Mouse (Mus musculus) midbrain, embryonic 14.5 days (tissue): ENCODE results near the gene 2410015M20Rik. TPM values are rescaled to one million over a fixed set of nuclear protein-coding genes. Genes with fewer than 3 reads are reported as not detected.

Source experiments
- ATAC-seq: fragments of 200-750 bp; cut with Nextera tagmentation; 2 replicates; pipeline ENCODE4 v1.8.0; 2017; ENCODE audit warnings: moderate number of reproducible peaks, moderate library complexity; ENCODE audit not compliant: low FRiP score, low TSS enrichment
- DNase-seq: peaks from one replicate; pipeline ENCODE4 v3.0.0-alpha.2; 2015
- H3K27ac ChIP-seq: fragments of 300-500 bp; sonication (generic); replicated peaks from 2 replicates; pipeline ENCODE4 v1.5.1; 2014; ENCODE audit warnings: mild to moderate bottlenecking, low read depth, low read length, moderate library complexity
- H3K27me3 ChIP-seq: fragments of 300-500 bp; sonication (generic); 2 replicates; pipeline ENCODE4 v1.6.1; 2014; ENCODE audit warnings: low read length, control low read depth, mixed read lengths; ENCODE audit not compliant: control insufficient read depth, insufficient read depth
- H3K36me3 ChIP-seq: fragments of 300-500 bp; sonication (generic); 2 replicates; pipeline ENCODE4 v1.6.1; 2014; ENCODE audit warnings: low read length, control low read depth; ENCODE audit not compliant: control insufficient read depth, insufficient read depth
- H3K4me1 ChIP-seq: fragments of 300-500 bp; sonication (generic); 2 replicates; pipeline ENCODE4 v1.6.1; 2014; ENCODE audit warnings: mild to moderate bottlenecking, antibody characterized with exemption, low read length, control low read depth; ENCODE audit not compliant: control insufficient read depth, insufficient read depth
- H3K4me2 ChIP-seq: fragments of 300-500 bp; sonication (generic); 2 replicates; pipeline ENCODE4 v1.6.1; 2014; ENCODE audit warnings: mild to moderate bottlenecking, low read length, moderate library complexity
- H3K4me3 ChIP-seq: fragments of 300-500 bp; sonication (generic); replicated peaks from 2 replicates; pipeline ENCODE4 v1.5.1; 2014; ENCODE audit warnings: low read depth, low read length
- H3K9ac ChIP-seq: fragments of 300-500 bp; sonication (generic); replicated peaks from 2 replicates; pipeline ENCODE4 v1.6.1; 2014; ENCODE audit warnings: mild to moderate bottlenecking, low read length, moderate library complexity
- H3K9me3 ChIP-seq: fragments of 300-500 bp; sonication (generic); 2 replicates; pipeline ENCODE4 v1.6.1; 2016; ENCODE audit warnings: low read length, control low read depth, mixed read lengths; ENCODE audit not compliant: control insufficient read depth
- WGBS: fragments of 180-500 bp; shearing (Covaris S2); extraction: QIAGEN DNeasy Blood & Tissue Kit; methylation state at CpG from one replicate; pipeline ENCODE4 v1.1.7; 2014; 5-methylcytosine and 5-hydroxymethylcytosine counted together
- polyA plus RNA-seq: library from polyadenylated mRNA; unstranded; fragments of >200 nt; fragmentation: Nextera tagmentation; extraction: Ambion mirVana; gene quantifications from 2 replicates; pipeline ENCODE4 v1.2.1, GENCODE M21; 2014

Gene 2410015M20Rik
- polyA plus RNA-seq, 1 experiment from 2014 or later: 195 TPM

GRCm38 (mm10) chr17:56567370-56567769, 42.2 kb downstream of the 2410015M20Rik start:
- DNase-seq (no peak), ATAC-seq (no peak)
- H3K4me3 ChIP-seq: no peak overlapping the region
- no peaks in the 10 kb centered on the region for H3K4me1 ChIP-seq
- H3K9me3 ChIP-seq: no peaks in the 10 kb centered on the region
- no peaks in the 10 kb centered on the region for H3K27me3 ChIP-seq
- WGBS: 98% methylated on average over 4 of the region's 4 CpGs
- H3K36me3 ChIP-seq: peaks cover 100% of the 10 kb centered on the region
- no peak overlapping the region for H3K9ac ChIP-seq
- H3K27ac ChIP-seq: no peak overlapping the region
- H3K4me2 ChIP-seq: no peak overlapping the region

DNA sequence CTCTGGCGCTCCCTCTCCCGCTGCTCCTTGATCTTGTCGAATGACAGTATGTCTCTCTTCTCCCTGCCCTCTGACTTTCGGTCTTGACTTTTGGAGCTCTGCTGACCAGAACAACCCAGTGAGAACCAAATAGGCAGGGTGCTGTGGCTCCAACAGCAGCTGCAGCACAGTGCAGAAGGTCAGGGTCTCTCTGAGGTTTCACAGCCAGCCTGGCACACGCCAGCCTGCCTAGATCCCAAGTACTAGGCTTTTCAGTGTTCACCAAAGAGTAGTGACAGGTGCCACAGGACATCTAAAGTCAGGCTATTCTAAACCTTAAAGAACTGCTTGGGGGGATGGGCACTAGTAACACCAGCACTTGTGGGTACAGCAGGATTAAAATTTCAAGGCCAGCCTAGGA, 42.7 kb downstream of the 2410015M20Rik start:
- Histone ChIP-seq H3K9me3 (no peaks in the 10 kb centered on the region), H3K4me3 (no peak overlapping the region), H3K27me3 (no peaks in the 10 kb centered on the region), H3K4me1 (no peaks in the 10 kb centered on the region), H3K9ac (no peak overlapping the region), H3K36me3 (peaks cover 100% of the 10 kb centered on the region), H3K27ac (no peak overlapping the region), H3K4me2 (no peak overlapping the region)
- no peak for DNase-seq
- ATAC-seq: no peak
- 90% methylated on average over 5 of the region's 5 CpGs for WGBS

DNA sequence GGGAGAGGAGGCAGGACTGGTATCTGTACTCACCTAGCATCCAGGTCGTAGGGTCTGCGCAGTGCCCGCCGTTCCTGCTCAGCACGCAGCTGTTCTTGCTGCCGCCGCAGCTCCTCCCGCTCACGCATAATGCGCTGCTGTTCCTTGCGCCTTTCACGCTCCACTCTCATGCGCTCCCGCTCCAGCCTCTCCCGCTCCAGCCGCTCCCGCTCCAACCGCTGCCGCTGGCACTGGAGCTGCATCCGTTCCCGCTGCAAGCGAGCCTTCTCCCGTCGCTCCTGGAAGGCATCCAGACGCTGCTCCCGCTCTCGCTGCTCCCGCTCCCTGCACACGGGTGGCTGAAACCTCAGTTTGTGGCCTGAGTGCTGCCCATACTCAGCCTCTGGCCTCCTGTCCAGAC, 43.3 kb downstream of the 2410015M20Rik start:
- no peak for DNase-seq
- WGBS: 90% methylated on average over 29 of the region's 29 CpGs

GRCm38 (mm10) chr17:56561866-56562265, 47.7 kb downstream of the 2410015M20Rik start:
- peaks cover 61% of the 10 kb centered on the region for H3K36me3 ChIP-seq
- H3K27ac ChIP-seq: no peak overlapping the region
- no peaks in the 10 kb centered on the region for H3K9me3 ChIP-seq
- H3K9ac ChIP-seq: no peak overlapping the region
- ATAC-seq: no peak
- no peak overlapping the region for H3K4me2 ChIP-seq
- no peaks in the 10 kb centered on the region for H3K4me1 ChIP-seq
- no peaks in the 10 kb centered on the region for H3K27me3 ChIP-seq
- H3K4me3 ChIP-seq: no peak overlapping the region
- whole genome bisulfite sequencing: 91% methylated on average over 2 of the region's 2 CpGs
- DNase-seq: no peak

More for the DNA sequence above, 43.3 kb downstream of the 2410015M20Rik start:
- H3K4me1 ChIP-seq: no peaks in the 10 kb centered on the region
- peaks cover 100% of the 10 kb centered on the region for H3K36me3 ChIP-seq
- H3K4me3 ChIP-seq: no peak overlapping the region
- no peak overlapping the region for H3K27ac ChIP-seq
- H3K9ac ChIP-seq: no peak overlapping the region
- no peaks in the 10 kb centered on the region for H3K27me3 ChIP-seq
- H3K4me2 ChIP-seq: no peak overlapping the region
- no peak for ATAC-seq
- no peaks in the 10 kb centered on the region for H3K9me3 ChIP-seq

GRCm38 (mm10) chr17:56560131-56560530, 49.4 kb downstream of the 2410015M20Rik start:
- peaks cover 44% of the 10 kb centered on the region for H3K36me3 ChIP-seq
- 92% methylated on average over 1 of the region's 1 CpGs for WGBS
- no peaks in the 10 kb centered on the region for H3K27me3 ChIP-seq
- no peaks in the 10 kb centered on the region for H3K9me3 ChIP-seq
- H3K27ac ChIP-seq: no peak overlapping the region
- DNase-seq (no peak), ATAC-seq (no peak)
- H3K9ac ChIP-seq: no peak overlapping the region
- no peak overlapping the region for H3K4me2 ChIP-seq
- no peak overlapping the region for H3K4me3 ChIP-seq
- no peaks in the 10 kb centered on the region for H3K4me1 ChIP-seq

DNA sequence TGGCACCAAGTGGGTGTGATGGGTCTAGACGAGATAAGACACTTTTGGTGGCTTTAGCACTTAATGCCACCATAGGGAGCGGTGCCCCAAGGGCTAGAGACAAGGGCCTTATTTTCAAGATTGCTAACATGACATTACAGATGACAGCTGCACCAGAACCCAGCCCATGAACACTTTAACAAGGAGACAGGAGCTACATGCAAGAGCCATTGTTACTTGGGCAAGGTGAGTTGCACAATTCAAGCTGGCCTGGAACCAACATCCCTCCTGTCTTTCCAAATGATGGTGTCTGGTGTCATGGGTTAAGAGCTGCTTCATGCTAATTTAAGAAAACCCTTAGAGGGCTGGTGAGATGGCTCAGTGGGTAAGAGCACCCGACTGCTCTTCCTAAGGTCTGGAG, 50.2 kb downstream of the 2410015M20Rik start:
- Histone ChIP-seq H3K27me3 (no peaks in the 10 kb centered on the region), H3K4me3 (no peak overlapping the region), H3K36me3 (peaks cover 37% of the 10 kb centered on the region), H3K9ac (no peak overlapping the region), H3K4me1 (no peaks in the 10 kb centered on the region), H3K27ac (no peak overlapping the region), H3K9me3 (no peaks in the 10 kb centered on the region), H3K4me2 (no peak overlapping the region)
- WGBS: 75% methylated on average over 3 of the region's 3 CpGs
- DNase-seq (no peak), ATAC-seq (no peak)

- Histone ChIP-seq H3K4me3 (no peak overlapping the region), H3K9me3 (no peaks in the 10 kb centered on the region), H3K4me1 (no peaks in the 10 kb centered on the region), H3K27ac (peak overlapping the region; percentile 52; the same call in 1 of the 2 replicates), H3K4me2 (no peak overlapping the region), H3K9ac (no peak overlapping the region), H3K36me3 (peaks cover 27% of the 10 kb centered on the region), H3K27me3 (no peaks in the 10 kb centered on the region)
- 18% methylated on average over 3 of the region's 3 CpGs for WGBS
- DNase-seq: peak; percentile 86
- ATAC-seq: peak; percentile 59
Observed at GRCm38 (mm10) chr17:56558448-56558847, 51.1 kb downstream of the 2410015M20Rik start.

Other genes with a start within 250 kb of the 2410015M20Rik start
- gene Ptprs, start 133.3 kb downstream of the 2410015M20Rik start, polyA plus RNA-seq: 304 and 345 TPM in 2 replicates
- not detected in 2 replicates for gene Znrf4, start 97.3 kb downstream of the 2410015M20Rik start, polyA plus RNA-seq
- gene Gm20219, start 55.4 kb downstream of the 2410015M20Rik start, polyA plus RNA-seq: 0.95 and 1.2 TPM in 2 replicates
- 43.0 and 51.4 TPM in 2 replicates for gene Safb2, start 25.2 kb downstream of the 2410015M20Rik start, polyA plus RNA-seq
- gene Safb, start 24.9 kb downstream of the 2410015M20Rik start, polyA plus RNA-seq: 79.2 and 89.6 TPM in 2 replicates
- gene Rpl36, start 3.6 kb upstream of the 2410015M20Rik start, polyA plus RNA-seq: 1,168 and 1,300 TPM in 2 replicates
- gene Lonp1, start 17.1 kb upstream of the 2410015M20Rik start, polyA plus RNA-seq: 44.5 and 46.1 TPM in 2 replicates
- gene Catsperd, start 18.4 kb upstream of the 2410015M20Rik start, polyA plus RNA-seq: 1.6 TPM in 2 replicates
- 104 and 105 TPM in 2 replicates for gene Ranbp3, start 63.5 kb upstream of the 2410015M20Rik start, polyA plus RNA-seq
- 478 and 643 TPM in 2 replicates for gene Ndufa11, start 108.0 kb upstream of the 2410015M20Rik start, polyA plus RNA-seq
- 17.6 and 18.5 TPM in 2 replicates for gene Vmac, start 108.3 kb upstream of the 2410015M20Rik start, polyA plus RNA-seq
- 4.4 and 7.3 TPM in 2 replicates for gene Nrtn, start 147.8 kb upstream of the 2410015M20Rik start, polyA plus RNA-seq
- 72.8 and 73.7 TPM in 2 replicates for gene Dus3l, start 155.0 kb upstream of the 2410015M20Rik start, polyA plus RNA-seq
- gene Prr22, start 160.5 kb upstream of the 2410015M20Rik start, polyA plus RNA-seq: 0.63 and 0.78 TPM in 2 replicates
- 2.2 and 4.1 TPM in 2 replicates for gene Rfx2, start 221.2 kb upstream of the 2410015M20Rik start, polyA plus RNA-seq